Mouse (Mus musculus): ENCODE results near the gene Gm10100.
"Not testable (repeated sequence)": the region's sequence is repeated elsewhere in the genome, so short reads cannot be mapped to it uniquely, and the experiment has no call there.

Gene Gm10100

GRCm38 (mm10) chr10:77752312-77752711, 26.0 kb downstream of the Gm10100 start:
- not testable (repeated sequence) for DNase-seq (ENCODE audit: low spot score)

- no peak for DNase-seq (ENCODE audit: low spot score)
These were observed 27.2 kb downstream of the Gm10100 start for GRCm38 (mm10) chr10:77753448-77753847.

GRCm38 (mm10) chr10:77759582-77759981, 33.3 kb downstream of the Gm10100 start, which contains the start of gene Gm3233:
Gene Gm3233, minus strand, starts transcription at chr10:77759682.
- not testable (repeated sequence) for DNase-seq (ENCODE audit: low spot score)

GRCm38 (mm10) chr10:77769727-77770126, 43.4 kb downstream of the Gm10100 start:
- no peak for DNase-seq (ENCODE audit: low spot score)

GRCm38 (mm10) chr10:77771225-77771624, 44.9 kb downstream of the Gm10100 start, which contains the start of gene Gm3238:
Gene Gm3238, minus strand, starts transcription at chr10:77771325.
- DNase-seq (ENCODE audit: low spot score) = not testable (repeated sequence)

- not testable (repeated sequence) for DNase-seq (ENCODE audit: low spot score)
These were observed 45.9 kb downstream of the Gm10100 start for GRCm38 (mm10) chr10:77772142-77772541.
